Mouse (Mus musculus) splenic B cell, adult 2 months (primary cell): ENCODE measurements around the gene Mrpl58.
A peak's percentile ranks its signal among the peaks of the same experiment; 100 is the strongest.

Source experiments
- DNase-seq: peaks from one replicate; pipeline ENCODE4 v3.0.0-alpha.2; 2011; ENCODE audit warnings: low read depth, low spot score
- H3K27me3 ChIP-seq: 2 replicates; pipeline ENCODE4 v1.6.1; 2012; ENCODE audit warnings: mild to moderate bottlenecking, low read length, moderate library complexity, mixed read lengths; ENCODE audit not compliant: control insufficient read depth, poor library complexity, insufficient read depth, severe bottlenecking
- H3K36me3 ChIP-seq: 2 replicates; pipeline ENCODE4 v1.6.1; 2012; ENCODE audit warnings: mild to moderate bottlenecking, low read length, moderate library complexity, mixed read lengths; ENCODE audit not compliant: control insufficient read depth, poor library complexity, insufficient read depth, severe bottlenecking

Gene Mrpl58

GRCm38 (mm10) chr11:115403338-115404124 is at the start of gene Mrpl58:
TSS of gene Mrpl58 (plus strand) at chr11:115403752.
- peak; percentile 82 for DNase-seq
- no peaks in the 10 kb centered on the region for H3K36me3 ChIP-seq
- H3K27me3 ChIP-seq = no peaks in the 10 kb centered on the region

GRCm38 (mm10) chr11:115354183-115354582 is 49.4 kb upstream of the Mrpl58 start:
- peak; percentile 81 for DNase-seq
- Histone ChIP-seq H3K36me3 (no peaks in the 10 kb centered on the region), H3K27me3 (no peaks in the 10 kb centered on the region)

GRCm38 (mm10) chr11:115358468-115358867 is 45.1 kb upstream of the Mrpl58 start:
- Histone ChIP-seq H3K27me3 (no peaks in the 10 kb centered on the region), H3K36me3 (no peaks in the 10 kb centered on the region)
- DNase-seq = peak; percentile 82

GRCm38 (mm10) chr11:115359293-115359692 is 44.3 kb upstream of the Mrpl58 start:
- no peaks in the 10 kb centered on the region for H3K36me3 ChIP-seq
- DNase-seq = no peak
- H3K27me3 ChIP-seq = no peaks in the 10 kb centered on the region

GRCm38 (mm10) chr11:115359726-115360125 is 43.8 kb upstream of the Mrpl58 start:
- peak; percentile 23 for DNase-seq
- no peaks in the 10 kb centered on the region for H3K27me3 ChIP-seq
- H3K36me3 ChIP-seq = no peaks in the 10 kb centered on the region

GRCm38 (mm10) chr11:115364136-115364535 is 39.4 kb upstream of the Mrpl58 start:
- no peak for DNase-seq
- peaks cover 4% of the 10 kb centered on the region for H3K27me3 ChIP-seq
- H3K36me3 ChIP-seq = no peaks in the 10 kb centered on the region

- no peak for DNase-seq
- peaks cover 4% of the 10 kb centered on the region for H3K27me3 ChIP-seq
These were observed 37.4 kb upstream of the Mrpl58 start for GRCm38 (mm10) chr11:115366039-115366705.

GRCm38 (mm10) chr11:115366706-115367394 is 36.7 kb upstream of the Mrpl58 start:
- no peak for DNase-seq
- Histone ChIP-seq H3K27me3 (peaks cover 4% of the 10 kb centered on the region), H3K36me3 (no peaks in the 10 kb centered on the region)

More at GRCm38 (mm10) chr11:115366039-115366705, 37.4 kb upstream of the Mrpl58 start:
- no peaks in the 10 kb centered on the region for H3K36me3 ChIP-seq

- no peaks in the 10 kb centered on the region for H3K36me3 ChIP-seq
- peaks cover 4% of the 10 kb centered on the region for H3K27me3 ChIP-seq
- DNase-seq = peak; percentile 77
These were observed 36.1 kb upstream of the Mrpl58 start, which contains the start of gene Hid1 for GRCm38 (mm10) chr11:115367395-115367944. TSS of gene Hid1 (minus strand) at chr11:115367756.

GRCm38 (mm10) chr11:115370368-115370767 is 33.2 kb upstream of the Mrpl58 start:
- no peaks in the 10 kb centered on the region for H3K36me3 ChIP-seq
- no peak for DNase-seq
- H3K27me3 ChIP-seq = peaks cover 4% of the 10 kb centered on the region

GRCm38 (mm10) chr11:115371354-115371753 is 32.2 kb upstream of the Mrpl58 start:
- H3K36me3 ChIP-seq = no peaks in the 10 kb centered on the region
- no peak for DNase-seq
- H3K27me3 ChIP-seq = peaks cover 3% of the 10 kb centered on the region

GRCm38 (mm10) chr11:115372015-115372414 is 31.5 kb upstream of the Mrpl58 start:
- no peaks in the 10 kb centered on the region for H3K36me3 ChIP-seq
- DNase-seq = no peak
- no peaks in the 10 kb centered on the region; the same call in 1 of the 2 replicates for H3K27me3 ChIP-seq

- no peaks in the 10 kb centered on the region for H3K27me3 ChIP-seq
These were observed 30.8 kb upstream of the Mrpl58 start for GRCm38 (mm10) chr11:115372737-115373136.

GRCm38 (mm10) chr11:115373805-115374694 is 29.5 kb upstream of the Mrpl58 start:
- no peak for DNase-seq
- H3K36me3 ChIP-seq = no peaks in the 10 kb centered on the region
- H3K27me3 ChIP-seq = no peaks in the 10 kb centered on the region

More at GRCm38 (mm10) chr11:115372737-115373136, 30.8 kb upstream of the Mrpl58 start:
- H3K36me3 ChIP-seq = no peaks in the 10 kb centered on the region
- no peak for DNase-seq
